Mouse (Mus musculus) hindbrain, postnatal 0 days (tissue): ENCODE measurements around the gene Mcrip2. TPM values are rescaled to one million over a fixed set of nuclear protein-coding genes. Genes with fewer than 3 reads are reported as not detected.
A peak's percentile ranks its signal among the peaks of the same experiment; 100 is the strongest.

Source experiments
- ATAC-seq: fragments of 200-750 bp; cut with Nextera tagmentation; 2 replicates; pipeline ENCODE4 v1.8.0; 2017; ENCODE audit warnings: mild to moderate bottlenecking, moderate TSS enrichment, moderate library complexity
- DNase-seq: peaks from one replicate; pipeline ENCODE4 v3.0.0-alpha.2; 2015; ENCODE audit warnings: low spot score
- H3K27ac ChIP-seq: fragments of 300-500 bp; sonication (generic); 2 replicates; pipeline ENCODE4 v1.5.1; 2014; ENCODE audit warnings: mild to moderate bottlenecking
- H3K27me3 ChIP-seq: fragments of 300-500 bp; sonication (generic); 2 replicates; pipeline ENCODE4 v1.6.1; 2014; ENCODE audit warnings: low read length, mixed read lengths; ENCODE audit not compliant: insufficient read depth
- H3K36me3 ChIP-seq: fragments of 300-500 bp; sonication (generic); 2 replicates; pipeline ENCODE4 v1.6.1; 2014; ENCODE audit warnings: low read length, mixed read lengths; ENCODE audit not compliant: insufficient read depth
- H3K4me1 ChIP-seq: fragments of 300-500 bp; sonication (generic); 2 replicates; pipeline ENCODE4 v1.6.1; 2014; ENCODE audit warnings: antibody characterized with exemption, low read length, mixed read lengths; ENCODE audit not compliant: insufficient read depth
- H3K4me2 ChIP-seq: fragments of 300-500 bp; sonication (generic); 2 replicates; pipeline ENCODE4 v1.6.1; 2014; ENCODE audit warnings: low read depth, mild to moderate bottlenecking, low read length, moderate library complexity, mixed read lengths
- H3K4me3 ChIP-seq: fragments of 300-500 bp; sonication (generic); 2 replicates; pipeline ENCODE4 v1.5.1; 2014; ENCODE audit warnings: low read length
- H3K9ac ChIP-seq: fragments of 300-500 bp; sonication (generic); replicated peaks from 2 replicates; pipeline ENCODE4 v1.6.1; 2014; ENCODE audit warnings: mild to moderate bottlenecking, low read length, moderate library complexity, mixed read lengths
- H3K9me3 ChIP-seq: fragments of 300-500 bp; sonication (generic); 2 replicates; pipeline ENCODE4 v1.6.1; 2016; ENCODE audit warnings: low read length, mixed read lengths
- CTCF ChIP-seq: IDR thresholded peaks from 2 replicates; pipeline ENCODE4 v1.5.1; 2016; ENCODE audit warnings: antibody characterized with exemption, control low read depth, low read depth
- WGBS: fragments of 180-500 bp; shearing (Covaris S2); extraction: QIAGEN DNeasy Blood & Tissue Kit; methylation state at CpG from one replicate; pipeline ENCODE4 v1.1.7; 2014; 5-methylcytosine and 5-hydroxymethylcytosine counted together
- polyA plus RNA-seq: library from polyadenylated mRNA; unstranded; fragments of >200 nt; fragmentation: Nextera tagmentation; extraction: Ambion mirVana; gene quantifications from 2 replicates; pipeline ENCODE4 v1.2.1, GENCODE M21; 2015
- total RNA-seq: library from RNA; depleted of rRNA; stranded (reverse); fragments of >200 nt; gene quantifications from 2 replicates; pipeline ENCODE4 v1.2.3, GENCODE M21; 2014

The Mcrip2 gene
- total and polyA plus RNA-seq, 2 experiments from 2014 or later = 32.1 to 54.7 TPM

- H3K4me1 ChIP-seq = peaks cover 11% of the 10 kb centered on the region
- no peak for TF ChIP-seq CTCF
- ATAC-seq = no peak; the same call in none of the 2 replicates
Measured at GRCm38 (mm10) chr17:25861704-25862612, 6.6 kb downstream of the Mcrip2 start.

GRCm38 (mm10) chr17:25860832-25861703 is 7.5 kb downstream of the Mcrip2 start, which contains the start of gene Wdr90:
TSS of gene Wdr90 (minus strand) at chr17:25861501.
- Histone ChIP-seq H3K27me3 (no peaks in the 10 kb centered on the region), H3K4me1 (peaks cover 11% of the 10 kb centered on the region), H3K4me2 (peak within 1 kb of the TSS; percentile 82), H3K9ac (peak within 1 kb of the TSS; percentile 72), H3K36me3 (peaks cover 5% of the 10 kb centered on the region; the same call in 1 of the 2 replicates), H3K4me3 (peak within 1 kb of the TSS; percentile 61), H3K27ac (peak within 1 kb of the TSS; percentile 84), H3K9me3 (no peaks in the 10 kb centered on the region)
- WGBS = 3% methylated on average over 65 of the region's 65 CpGs
- ATAC-seq (peak; percentile 94), DNase-seq (peak; percentile 98)
- peak; percentile 43 for TF ChIP-seq CTCF

More at GRCm38 (mm10) chr17:25861704-25862612, 6.6 kb downstream of the Mcrip2 start:
- Histone ChIP-seq H3K36me3 (peaks cover 5% of the 10 kb centered on the region; the same call in 1 of the 2 replicates), H3K4me3 (peak overlapping the region; percentile 61), H3K27ac (peak overlapping the region; percentile 84), H3K9ac (peak overlapping the region; percentile 72), H3K27me3 (no peaks in the 10 kb centered on the region), H3K9me3 (no peaks in the 10 kb centered on the region), H3K4me2 (peak overlapping the region; percentile 82)
- DNase-seq = no peak
- WGBS = 8% methylated on average over 6 of the region's 6 CpGs

- DNase-seq (no peak), ATAC-seq (no peak)
- Histone ChIP-seq H3K27ac (no peak overlapping the region), H3K9ac (peak overlapping the region; percentile 72), H3K36me3 (peaks cover 5% of the 10 kb centered on the region; the same call in 1 of the 2 replicates), H3K4me1 (peaks cover 11% of the 10 kb centered on the region), H3K27me3 (no peaks in the 10 kb centered on the region), H3K4me3 (no peak overlapping the region), H3K4me2 (peak overlapping the region; percentile 82), H3K9me3 (no peaks in the 10 kb centered on the region)
- TF ChIP-seq CTCF = no peak
- WGBS = 93% methylated on average over 6 of the region's 6 CpGs
Measured at GRCm38 (mm10) chr17:25860229-25860628, 8.3 kb downstream of the Mcrip2 start.

- Histone ChIP-seq H3K4me3 (peak within 1 kb of the TSS; percentile 83), H3K4me2 (peak within 1 kb of the TSS; percentile 67), H3K36me3 (peaks cover 30% of the 10 kb centered on the region), H3K27ac (peak within 1 kb of the TSS; percentile 83), H3K9ac (peak within 1 kb of the TSS; percentile 75), H3K4me1 (peaks cover 7% of the 10 kb centered on the region; the same call in 1 of the 2 replicates), H3K9me3 (no peaks in the 10 kb centered on the region), H3K27me3 (no peaks in the 10 kb centered on the region)
- peak; percentile 95 for ATAC-seq
- peak; percentile 96 for DNase-seq
- WGBS = 2% methylated on average over 17 of the region's 21 CpGs
- peak; percentile 82 for TF ChIP-seq CTCF
Measured at GRCm38 (mm10) chr17:25844396-25844901, 24.1 kb downstream of the Mcrip2 start, which contains the start of gene Rhot2. TSS of gene Rhot2 (minus strand) at chr17:25844851.

GRCm38 (mm10) chr17:25843636-25844395 is 24.7 kb downstream of the Mcrip2 start:
- H3K4me3 ChIP-seq = peak overlapping the region; percentile 83
- peak overlapping the region; percentile 83 for H3K27ac ChIP-seq
- no peaks in the 10 kb centered on the region for H3K27me3 ChIP-seq
- no peaks in the 10 kb centered on the region for H3K9me3 ChIP-seq
- peak; percentile 32 for DNase-seq
- TF ChIP-seq CTCF = no peak
- H3K4me1 ChIP-seq = peaks cover 7% of the 10 kb centered on the region; the same call in 1 of the 2 replicates
- H3K36me3 ChIP-seq = peaks cover 36% of the 10 kb centered on the region
- WGBS = 3% methylated on average over 37 of the region's 38 CpGs
- no peak for ATAC-seq
- H3K4me2 ChIP-seq = peak overlapping the region; percentile 67
- peak overlapping the region; percentile 75 for H3K9ac ChIP-seq
